Mouse (Mus musculus) erythroblast, embryonic 14.5 days (primary cell): ENCODE data around the gene Dtnbp1. TPM values are rescaled to one million over a fixed set of nuclear protein-coding genes. Genes with fewer than 3 reads are reported as not detected.

Experiments used
- H3K27me3 ChIP-seq: 2 replicates; pipeline ENCODE4 v1.6.1; 2012; ENCODE audit warnings: inconsistent platforms; ENCODE audit not compliant: control insufficient read depth
- H3K36me3 ChIP-seq: 2 replicates; pipeline ENCODE4 v1.6.1; 2012; ENCODE audit warnings: mild to moderate bottlenecking, inconsistent platforms; ENCODE audit not compliant: control insufficient read depth
- H3K4me1 ChIP-seq: 2 replicates; pipeline ENCODE4 v1.6.1; 2012; ENCODE audit warnings: inconsistent platforms; ENCODE audit not compliant: control insufficient read depth
- H3K4me3 ChIP-seq: replicated peaks from 2 replicates; pipeline ENCODE3; 2012; ENCODE audit warnings: moderate library complexity, mild to moderate bottlenecking, inconsistent platforms
- H3K9me3 ChIP-seq: 2 replicates; pipeline ENCODE4 v1.6.1; 2012; ENCODE audit warnings: low read length, inconsistent platforms, mixed read lengths; ENCODE audit not compliant: control insufficient read depth
- GATA1 ChIP-seq: IDR thresholded peaks from 2 replicates; pipeline ENCODE4 v1.6.1; 2012; ENCODE audit warnings: low read length, inconsistent platforms, mixed read lengths
- TAL1 ChIP-seq: IDR thresholded peaks from 3 replicates; pipeline ENCODE4 v1.6.1; 2012; ENCODE audit warnings: low read length, inconsistent platforms, mixed read lengths
- polyA plus RNA-seq: library from polyadenylated mRNA; stranded (reverse); fragments of >175 nt; gene quantifications from 2 replicates; pipeline ENCODE4 v1.2.3, GENCODE M21; 2012

Gene Dtnbp1
- polyA plus RNA-seq, 1 experiment: 1.5 TPM

GRCm38 (mm10) chr13:44903416-44903815 lies 98.5 kb downstream of the Dtnbp1 start:
- Histone ChIP-seq H3K9me3 (no peaks in the 10 kb centered on the region), H3K36me3 (peaks cover 70% of the 10 kb centered on the region), H3K27me3 (no peaks in the 10 kb centered on the region), H3K4me3 (no peak overlapping the region), H3K4me1 (no peaks in the 10 kb centered on the region)
- TF ChIP-seq TAL1: no peak
- no peak for TF ChIP-seq GATA1

GRCm38 (mm10) chr13:44902299-44902698 lies 99.6 kb downstream of the Dtnbp1 start:
- Histone ChIP-seq H3K36me3 (peaks cover 69% of the 10 kb centered on the region), H3K4me3 (no peak overlapping the region), H3K4me1 (no peaks in the 10 kb centered on the region), H3K27me3 (no peaks in the 10 kb centered on the region), H3K9me3 (no peaks in the 10 kb centered on the region)
- TF ChIP-seq TAL1: no peak
- TF ChIP-seq GATA1: no peak

- Histone ChIP-seq H3K9me3 (no peaks in the 10 kb centered on the region), H3K36me3 (peaks cover 36% of the 10 kb centered on the region)
- TF ChIP-seq TAL1 (no peak), GATA1 (no peak)
Observed at GRCm38 (mm10) chr13:44896211-44896610, 105.7 kb downstream of the Dtnbp1 start.

GRCm38 (mm10) chr13:44891813-44892730 lies 109.9 kb downstream of the Dtnbp1 start:
- Histone ChIP-seq H3K27me3 (no peaks in the 10 kb centered on the region), H3K36me3 (peaks cover 14% of the 10 kb centered on the region), H3K4me1 (no peaks in the 10 kb centered on the region), H3K4me3 (no peak overlapping the region), H3K9me3 (no peaks in the 10 kb centered on the region)
- no peak for TF ChIP-seq GATA1
- TF ChIP-seq TAL1: no peak

More at GRCm38 (mm10) chr13:44896211-44896610, 105.7 kb downstream of the Dtnbp1 start:
- Histone ChIP-seq H3K27me3 (no peaks in the 10 kb centered on the region), H3K4me1 (no peaks in the 10 kb centered on the region), H3K4me3 (no peak overlapping the region)

- Histone ChIP-seq H3K27me3 (no peaks in the 10 kb centered on the region), H3K4me3 (no peak overlapping the region), H3K9me3 (no peaks in the 10 kb centered on the region), H3K4me1 (no peaks in the 10 kb centered on the region), H3K36me3 (peaks cover 3% of the 10 kb centered on the region)
- TF ChIP-seq GATA1: no peak
- no peak for TF ChIP-seq TAL1
Observed at GRCm38 (mm10) chr13:44890612-44891011, 111.3 kb downstream of the Dtnbp1 start.

GRCm38 (mm10) chr13:44886221-44886620 lies 115.7 kb downstream of the Dtnbp1 start:
- Histone ChIP-seq H3K27me3 (no peaks in the 10 kb centered on the region), H3K4me1 (no peaks in the 10 kb centered on the region), H3K36me3 (peaks cover 6% of the 10 kb centered on the region), H3K9me3 (no peaks in the 10 kb centered on the region), H3K4me3 (no peak overlapping the region)
- TF ChIP-seq TAL1 (no peak), GATA1 (no peak)

- Histone ChIP-seq H3K27me3 (no peaks in the 10 kb centered on the region), H3K4me3 (no peak overlapping the region), H3K9me3 (no peaks in the 10 kb centered on the region), H3K4me1 (no peaks in the 10 kb centered on the region), H3K36me3 (peaks cover 3% of the 10 kb centered on the region)
- no peak for TF ChIP-seq GATA1
- TF ChIP-seq TAL1: no peak
Observed at GRCm38 (mm10) chr13:44881001-44881400, 120.9 kb downstream of the Dtnbp1 start.

GRCm38 (mm10) chr13:44876799-44877198 lies 125.1 kb downstream of the Dtnbp1 start:
- Histone ChIP-seq H3K27me3 (no peaks in the 10 kb centered on the region), H3K36me3 (peaks cover 8% of the 10 kb centered on the region), H3K9me3 (no peaks in the 10 kb centered on the region), H3K4me3 (no peak overlapping the region), H3K4me1 (no peaks in the 10 kb centered on the region)
- no peak for TF ChIP-seq TAL1
- TF ChIP-seq GATA1: no peak

Other genes with a start within 250 kb of the Dtnbp1 start
- gene Gm9817, start 76.5 kb upstream of the Dtnbp1 start, polyA plus RNA-seq: not detected in 2 replicates